ENCODE assay signal across 10 mouse cellular contexts in genomic region chr11:102636887-102637286, GRCm38 (mm10). TPM values are rescaled to one million over a fixed set of nuclear protein-coding genes. Genes with fewer than 3 reads are reported as not detected.
DNase-seq lines count a peak whose midpoint lies in the region; ATAC-seq and TF ChIP-seq lines count a peak whose summit lies in the region.
"Had no signal": no experiment of that assay in that cellular context is flagged by ENCODE, and none has a peak within 500 bp of the region (broad histone marks: within the 10 kb centered on the region; RNA-seq: fewer than 3 reads in every experiment).

No protein-coding gene starts in this region.

- 32% methylated on average over 12 of the region's 12 CpGs for WGBS in hindbrain, embryonic 15.5 days
- WGBS in hindbrain, embryonic 14.5 days = 31% methylated on average over 12 of the region's 12 CpGs
- 24% methylated on average over 12 of the region's 12 CpGs for WGBS in embryonic facial prominence, embryonic 15.5 days
- 39% methylated on average over 12 of the region's 12 CpGs for WGBS in intestine, embryonic 15.5 days
- 26% methylated on average over 12 of the region's 12 CpGs for WGBS in midbrain, postnatal 0 days

- H3K27me3 ChIP-seq in hindbrain, embryonic 15.5 days = peaks cover 6% of the 10 kb centered on the region; the same call in 1 of the 2 replicates
- H3K27me3 ChIP-seq in hindbrain, embryonic 14.5 days (ENCODE audit: control insufficient read depth, insufficient read depth, low read length) = 0 out of 2 replicates have a peak, but pooled peaks cover 8% of the 10 kb centered on the region
- no peaks in the 10 kb centered on the region for H3K27me3 ChIP-seq in embryonic facial prominence, embryonic 15.5 days
- H3K27me3 ChIP-seq in intestine, embryonic 15.5 days (replicated peaks) = no peaks in the 10 kb centered on the region
- H3K27me3 ChIP-seq in midbrain, postnatal 0 days (ENCODE audit: insufficient read depth, low read length) = no peaks in the 10 kb centered on the region
- H3K27me3 ChIP-seq: kidney, embryonic 15.5 days had no signal

- H3K9ac ChIP-seq in hindbrain, embryonic 15.5 days = no peak overlapping the region
- no peak overlapping the region for H3K9ac ChIP-seq in hindbrain, embryonic 14.5 days
- 0 out of 2 replicates have a peak overlapping the region, but pooled peaks have one; percentile 4 for H3K9ac ChIP-seq in embryonic facial prominence, embryonic 15.5 days
- 0 out of 2 replicates have a peak overlapping the region, but pooled peaks have one; percentile 10 for H3K9ac ChIP-seq in intestine, embryonic 15.5 days
- no peak overlapping the region for H3K9ac ChIP-seq in midbrain, postnatal 0 days (replicated peaks; ENCODE audit: low read length, poor library complexity, severe bottlenecking)
- H3K9ac ChIP-seq: kidney, embryonic 15.5 days; liver, embryonic 14.5 days had no signal

- peak; percentile 45; the same call in 1 of the 2 replicates for ATAC-seq in hindbrain, embryonic 15.5 days (ENCODE audit: low FRiP score, low read depth)
- ATAC-seq in hindbrain, embryonic 14.5 days (ENCODE audit: low FRiP score) = no peak
- peak; percentile 51; the same call in 1 of the 2 replicates for ATAC-seq in embryonic facial prominence, embryonic 15.5 days (ENCODE audit: insufficient number of reproducible peaks, low FRiP score, low TSS enrichment, low read depth)
- ATAC-seq in intestine, embryonic 15.5 days = no peak
- ATAC-seq in midbrain, postnatal 0 days (ENCODE audit: low FRiP score) = no peak
- ATAC-seq: forebrain, embryonic 16.5 days had no signal

- no peak overlapping the region for H3K27ac ChIP-seq in hindbrain, embryonic 15.5 days (replicated peaks)
- H3K27ac ChIP-seq in hindbrain, embryonic 14.5 days = no peak overlapping the region
- H3K27ac ChIP-seq in embryonic facial prominence, embryonic 15.5 days (replicated peaks) = peak overlapping the region; percentile 28; the same call in 1 of the 2 replicates
- no peak overlapping the region for H3K27ac ChIP-seq in intestine, embryonic 15.5 days
- no peak overlapping the region for H3K27ac ChIP-seq in midbrain, postnatal 0 days (ENCODE audit: low read depth, low read length)
- H3K27ac ChIP-seq: kidney, embryonic 15.5 days; liver, embryonic 14.5 days had no signal

- DNase-seq in hindbrain, embryonic 14.5 days (ENCODE audit: low spot score) = no peak
- peak; percentile 71 for DNase-seq in midbrain, postnatal 0 days (ENCODE audit: low spot score)
- DNase-seq in thymus, postnatal 25 days = no peak
- no peak for DNase-seq in cerebellum, postnatal 36 days

- no peak overlapping the region for H3K4me2 ChIP-seq in hindbrain, embryonic 15.5 days
- H3K4me2 ChIP-seq in hindbrain, embryonic 14.5 days (replicated peaks) = no peak overlapping the region
- H3K4me2 ChIP-seq in embryonic facial prominence, embryonic 15.5 days (replicated peaks) = no peak overlapping the region
- no peak overlapping the region for H3K4me2 ChIP-seq in intestine, embryonic 15.5 days (replicated peaks)
- H3K4me2 ChIP-seq in midbrain, postnatal 0 days (ENCODE audit: low read depth, low read length, poor library complexity, severe bottlenecking) = no peak overlapping the region
- H3K4me2 ChIP-seq: kidney, embryonic 15.5 days had no signal

- H3K9me3 ChIP-seq in hindbrain, embryonic 15.5 days = no peaks in the 10 kb centered on the region
- no peaks in the 10 kb centered on the region for H3K9me3 ChIP-seq in hindbrain, embryonic 14.5 days (ENCODE audit: control insufficient read depth, low read length)
- H3K9me3 ChIP-seq in embryonic facial prominence, embryonic 15.5 days (replicated peaks) = no peaks in the 10 kb centered on the region
- H3K9me3 ChIP-seq in intestine, embryonic 15.5 days = no peaks in the 10 kb centered on the region
- H3K9me3 ChIP-seq in midbrain, postnatal 0 days (ENCODE audit: low read length) = no peaks in the 10 kb centered on the region
- H3K9me3 ChIP-seq: kidney, embryonic 15.5 days had no signal

- no peak for TF ChIP-seq CTCF in midbrain, postnatal 0 days (IDR thresholded peaks at IDR 0.05)

- no peaks in the 10 kb centered on the region for H3K36me3 ChIP-seq in hindbrain, embryonic 15.5 days
- no peaks in the 10 kb centered on the region for H3K36me3 ChIP-seq in hindbrain, embryonic 14.5 days (replicated peaks; ENCODE audit: control insufficient read depth, insufficient read depth)
- H3K36me3 ChIP-seq in embryonic facial prominence, embryonic 15.5 days = no peaks in the 10 kb centered on the region
- no peaks in the 10 kb centered on the region for H3K36me3 ChIP-seq in intestine, embryonic 15.5 days
- H3K36me3 ChIP-seq in midbrain, postnatal 0 days (ENCODE audit: insufficient read depth, low read length) = no peaks in the 10 kb centered on the region
- H3K36me3 ChIP-seq: kidney, embryonic 15.5 days had no signal

- 0 out of 2 replicates have a peak, but pooled peaks cover 5% of the 10 kb centered on the region for H3K4me1 ChIP-seq in hindbrain, embryonic 15.5 days (replicated peaks)
- H3K4me1 ChIP-seq in hindbrain, embryonic 14.5 days (replicated peaks; ENCODE audit: control insufficient read depth, insufficient read depth, low read length) = 0 out of 2 replicates have a peak, but pooled peaks cover 5% of the 10 kb centered on the region
- H3K4me1 ChIP-seq in embryonic facial prominence, embryonic 15.5 days = peaks cover 49% of the 10 kb centered on the region
- peaks cover 6% of the 10 kb centered on the region; the same call in 1 of the 2 replicates for H3K4me1 ChIP-seq in intestine, embryonic 15.5 days (replicated peaks)
- no peaks in the 10 kb centered on the region for H3K4me1 ChIP-seq in midbrain, postnatal 0 days (ENCODE audit: insufficient read depth, low read length)

- no peak overlapping the region for H3K4me3 ChIP-seq in hindbrain, embryonic 15.5 days
- no peak overlapping the region for H3K4me3 ChIP-seq in hindbrain, embryonic 14.5 days (replicated peaks; ENCODE audit: low read length)
- no peak overlapping the region for H3K4me3 ChIP-seq in embryonic facial prominence, embryonic 15.5 days (replicated peaks)
- H3K4me3 ChIP-seq in intestine, embryonic 15.5 days (replicated peaks) = no peak overlapping the region
- H3K4me3 ChIP-seq in midbrain, postnatal 0 days (ENCODE audit: low read depth, low read length) = no peak overlapping the region
- H3K4me3 ChIP-seq: kidney, embryonic 15.5 days had no signal

RNA-seq across cellular contexts. Expression of gene Meioc, which starts 26.6 kb away (rescaled TPM):
- polyA plus RNA-seq in hindbrain, embryonic 15.5 days (2015; fragmentation: Nextera tagmentation; extraction: Ambion mirVana) = 0.09 and 0.16 TPM in 2 replicates
- 0.16 TPM in 1 of 2 replicates, not detected in the other for polyA plus RNA-seq in hindbrain, embryonic 14.5 days (2014; fragmentation: Nextera tagmentation; extraction: Ambion mirVana)
- polyA plus RNA-seq in embryonic facial prominence, embryonic 15.5 days (2015; fragmentation: Nextera tagmentation; extraction: Ambion mirVana) = 0.58 and 0.80 TPM in 2 replicates
- 0.30 and 0.44 TPM in 2 replicates for polyA plus RNA-seq in intestine, embryonic 15.5 days (2015; fragmentation: Nextera tagmentation; extraction: Ambion mirVana)
- not detected in 2 replicates for total RNA-seq in midbrain, postnatal 0 days (2014; rRNA removed)
- polyA plus RNA-seq in midbrain, postnatal 0 days (2015; fragmentation: Nextera tagmentation; extraction: Ambion mirVana) = 0.21 and 0.23 TPM in 2 replicates

RNA-seq across cellular contexts. Expression of gene Fzd2, which starts 32.7 kb away (rescaled TPM):
- 7.9 and 9.8 TPM in 2 replicates for polyA plus RNA-seq in hindbrain, embryonic 15.5 days (2015; fragmentation: Nextera tagmentation; extraction: Ambion mirVana)
- polyA plus RNA-seq in hindbrain, embryonic 14.5 days (2014; fragmentation: Nextera tagmentation; extraction: Ambion mirVana) = 8.2 and 9.2 TPM in 2 replicates
- 45.8 and 47.6 TPM in 2 replicates for polyA plus RNA-seq in embryonic facial prominence, embryonic 15.5 days (2015; fragmentation: Nextera tagmentation; extraction: Ambion mirVana)
- 15.6 and 15.9 TPM in 2 replicates for polyA plus RNA-seq in intestine, embryonic 15.5 days (2015; fragmentation: Nextera tagmentation; extraction: Ambion mirVana)
- 16.8 and 17.3 TPM in 2 replicates for total RNA-seq in midbrain, postnatal 0 days (2014; rRNA removed)
- polyA plus RNA-seq in midbrain, postnatal 0 days (2015; fragmentation: Nextera tagmentation; extraction: Ambion mirVana) = 3.9 and 4.5 TPM in 2 replicates

RNA-seq across cellular contexts. Expression of gene Gm11627, which starts 57.6 kb away (rescaled TPM):
- 3.1 and 3.4 TPM in 2 replicates for polyA plus RNA-seq in hindbrain, embryonic 15.5 days (2015; fragmentation: Nextera tagmentation; extraction: Ambion mirVana)
- polyA plus RNA-seq in hindbrain, embryonic 14.5 days (2014; fragmentation: Nextera tagmentation; extraction: Ambion mirVana) = 3.7 and 4.3 TPM in 2 replicates
- 11.1 and 12.0 TPM in 2 replicates for polyA plus RNA-seq in embryonic facial prominence, embryonic 15.5 days (2015; fragmentation: Nextera tagmentation; extraction: Ambion mirVana)
- polyA plus RNA-seq in intestine, embryonic 15.5 days (2015; fragmentation: Nextera tagmentation; extraction: Ambion mirVana) = 12.0 and 14.5 TPM in 2 replicates
- 1.1 and 3.5 TPM in 2 replicates for total RNA-seq in midbrain, postnatal 0 days (2014; rRNA removed)
- 4.6 and 5.8 TPM in 2 replicates for polyA plus RNA-seq in midbrain, postnatal 0 days (2015; fragmentation: Nextera tagmentation; extraction: Ambion mirVana)

Comparison
In these comparisons a context has a peak if more than half of its experiments do, and no peak if none do; other contexts are left out.
1. ATAC-seq: peak in hindbrain, embryonic 15.5 days (single experiment) and embryonic facial prominence, embryonic 15.5 days (single experiment); none in hindbrain, embryonic 14.5 days (single experiment), intestine, embryonic 15.5 days (single experiment) and midbrain, postnatal 0 days (single experiment).
2. H3K9ac ChIP-seq: peak in embryonic facial prominence, embryonic 15.5 days (single experiment) and intestine, embryonic 15.5 days (single experiment); none in hindbrain, embryonic 15.5 days (single experiment), hindbrain, embryonic 14.5 days (single experiment) and midbrain, postnatal 0 days (single experiment).